Mouse (Mus musculus) lung, embryonic 14.5 days (tissue): Measurements from ENCODE around the gene Kbtbd6. TPM values are rescaled to one million over a fixed set of nuclear protein-coding genes. Genes with fewer than 3 reads are reported as not detected.

Experiments
- ATAC-seq: fragments of 200-750 bp; cut with Nextera tagmentation; 2 replicates; pipeline ENCODE4 v1.8.0; 2017; ENCODE audit warnings: mild to moderate bottlenecking, moderate TSS enrichment, moderate library complexity; ENCODE audit not compliant: insufficient read depth
- DNase-seq: peaks from one replicate; pipeline ENCODE4 v3.0.0-alpha.2; 2015
- H3K27ac ChIP-seq: fragments of 300-500 bp; sonication (generic); 2 replicates; pipeline ENCODE4 v1.5.1; 2014; ENCODE audit warnings: low read depth, mild to moderate bottlenecking, moderate library complexity
- H3K27me3 ChIP-seq: fragments of 300-500 bp; sonication (generic); 2 replicates; pipeline ENCODE4 v1.6.1; 2014; ENCODE audit warnings: low read length, control low read depth; ENCODE audit not compliant: insufficient read depth
- H3K36me3 ChIP-seq: fragments of 300-500 bp; sonication (generic); 2 replicates; pipeline ENCODE4 v1.6.1; 2014; ENCODE audit warnings: control low read depth; ENCODE audit not compliant: insufficient read depth
- H3K4me1 ChIP-seq: fragments of 300-500 bp; sonication (generic); 2 replicates; pipeline ENCODE4 v1.6.1; 2014; ENCODE audit warnings: antibody characterized with exemption, control low read depth; ENCODE audit not compliant: insufficient read depth
- H3K4me2 ChIP-seq: fragments of 300-500 bp; sonication (generic); 2 replicates; pipeline ENCODE4 v1.6.1; 2014; ENCODE audit warnings: mild to moderate bottlenecking
- H3K4me3 ChIP-seq: fragments of 300-500 bp; sonication (generic); 2 replicates; pipeline ENCODE4 v1.5.1; 2014; ENCODE audit warnings: low read depth, low read length
- H3K9ac ChIP-seq: fragments of 300-500 bp; sonication (generic); 2 replicates; pipeline ENCODE4 v1.6.1; 2014
- H3K9me3 ChIP-seq: fragments of 300-500 bp; sonication (generic); 2 replicates; pipeline ENCODE4 v1.6.1; 2016; ENCODE audit warnings: low read depth, low read length, control low read depth
- CTCF ChIP-seq: IDR thresholded peaks from 2 replicates; pipeline ENCODE4 v1.5.1; 2016; ENCODE audit warnings: antibody characterized with exemption, low read depth
- WGBS: fragments of 180-500 bp; shearing (Covaris S2); extraction: QIAGEN DNeasy Blood & Tissue Kit; methylation state at CpG from one replicate; pipeline ENCODE4 v1.1.7; 2014; 5-methylcytosine and 5-hydroxymethylcytosine counted together
- polyA plus RNA-seq: library from polyadenylated mRNA; unstranded; fragments of >200 nt; fragmentation: Nextera tagmentation; extraction: Ambion mirVana; gene quantifications from 2 replicates; pipeline ENCODE4 v1.2.1, GENCODE M21; 2014

The Kbtbd6 gene
- polyA plus RNA-seq, 1 experiment from 2014 or later, result 5.6 TPM

- ATAC-seq, result no peak
- Histone ChIP-seq H3K9me3 (no peaks in the 10 kb centered on the region), H3K9ac (no peak overlapping the region), H3K27me3 (no peaks in the 10 kb centered on the region), H3K27ac (no peak overlapping the region), H3K4me1 (no peaks in the 10 kb centered on the region), H3K4me2 (no peak overlapping the region), H3K36me3 (peaks cover 46% of the 10 kb centered on the region), H3K4me3 (no peak overlapping the region)
- TF ChIP-seq CTCF, result no peak
- 87% methylated on average over 1 of the region's 1 CpGs for WGBS
- no peak for DNase-seq
Measured at GRCm38 (mm10) chr14:79460401-79460800, 8.8 kb downstream of the Kbtbd6 start.

GRCm38 (mm10) chr14:79460988-79461387, 9.4 kb downstream of the Kbtbd6 start:
- peaks cover 52% of the 10 kb centered on the region for H3K36me3 ChIP-seq
- no peak overlapping the region for H3K27ac ChIP-seq
- no peaks in the 10 kb centered on the region for H3K9me3 ChIP-seq
- no peak overlapping the region for H3K9ac ChIP-seq
- WGBS, result 87% methylated on average over 4 of the region's 4 CpGs
- no peaks in the 10 kb centered on the region for H3K27me3 ChIP-seq
- no peaks in the 10 kb centered on the region for H3K4me1 ChIP-seq
- no peak overlapping the region for H3K4me3 ChIP-seq
- ATAC-seq (no peak), DNase-seq (no peak)
- no peak overlapping the region for H3K4me2 ChIP-seq
- TF ChIP-seq CTCF, result no peak

GRCm38 (mm10) chr14:79465623-79466022, 14.0 kb downstream of the Kbtbd6 start:
- ATAC-seq, result no peak
- TF ChIP-seq CTCF, result no peak

GRCm38 (mm10) chr14:79467621-79468020, 16.0 kb downstream of the Kbtbd6 start:
- Histone ChIP-seq H3K9ac (no peak overlapping the region), H3K4me2 (no peak overlapping the region), H3K4me3 (no peak overlapping the region), H3K27ac (no peak overlapping the region), H3K27me3 (no peaks in the 10 kb centered on the region), H3K9me3 (no peaks in the 10 kb centered on the region), H3K4me1 (no peaks in the 10 kb centered on the region), H3K36me3 (peaks cover 91% of the 10 kb centered on the region)
- peak; percentile 74 for TF ChIP-seq CTCF
- WGBS, result 23% methylated on average over 3 of the region's 3 CpGs
- DNase-seq, result peak; percentile 90
- ATAC-seq, result no peak

More at GRCm38 (mm10) chr14:79465623-79466022, 14.0 kb downstream of the Kbtbd6 start:
- Histone ChIP-seq H3K4me3 (no peak overlapping the region), H3K27ac (no peak overlapping the region), H3K9me3 (no peaks in the 10 kb centered on the region), H3K4me2 (no peak overlapping the region), H3K27me3 (no peaks in the 10 kb centered on the region), H3K9ac (no peak overlapping the region), H3K36me3 (peaks cover 88% of the 10 kb centered on the region), H3K4me1 (no peaks in the 10 kb centered on the region)
- peak; percentile 47 for DNase-seq
- WGBS, result 92% methylated on average over 1 of the region's 1 CpGs

- Histone ChIP-seq H3K4me3 (no peak overlapping the region), H3K36me3 (peaks cover 82% of the 10 kb centered on the region), H3K9ac (no peak overlapping the region), H3K27me3 (no peaks in the 10 kb centered on the region), H3K9me3 (no peaks in the 10 kb centered on the region), H3K4me1 (no peaks in the 10 kb centered on the region), H3K4me2 (no peak overlapping the region), H3K27ac (no peak overlapping the region)
- no peak for TF ChIP-seq CTCF
- ATAC-seq (no peak), DNase-seq (no peak)
- 89% methylated on average over 2 of the region's 2 CpGs for WGBS
Measured at GRCm38 (mm10) chr14:79473384-79473783, 21.7 kb downstream of the Kbtbd6 start.

GRCm38 (mm10) chr14:79480624-79481338, 29.1 kb downstream of the Kbtbd6 start, which contains the start of gene Elf1:
Elf1 (plus strand) TSS chr14:79481194.
- Histone ChIP-seq H3K27me3 (no peaks in the 10 kb centered on the region), H3K9me3 (no peaks in the 10 kb centered on the region), H3K4me1 (peaks cover 7% of the 10 kb centered on the region; the same call in 1 of the 2 replicates), H3K27ac (peak within 1 kb of the TSS; percentile 100), H3K36me3 (peaks cover 17% of the 10 kb centered on the region), H3K4me2 (peak within 1 kb of the TSS; percentile 92), H3K4me3 (peak within 1 kb of the TSS; percentile 94), H3K9ac (peak within 1 kb of the TSS; percentile 98)
- no peak for TF ChIP-seq CTCF
- DNase-seq (peak; percentile 95), ATAC-seq (peak; percentile 80)
- WGBS, result under 1% methylated on average over 72 of the region's 96 CpGs

- peak within 1 kb of the TSS; percentile 98 for H3K9ac ChIP-seq
- 0% methylated on average over 78 of the region's 86 CpGs for WGBS
- H3K4me3 ChIP-seq, result peak within 1 kb of the TSS; percentile 94
- peaks cover 9% of the 10 kb centered on the region; the same call in 1 of the 2 replicates for H3K4me1 ChIP-seq
- DNase-seq, result peak; percentile 97
- H3K27ac ChIP-seq, result peak within 1 kb of the TSS; percentile 100
- ATAC-seq, result peak; percentile 87
- peaks cover 14% of the 10 kb centered on the region for H3K36me3 ChIP-seq
- no peaks in the 10 kb centered on the region for H3K27me3 ChIP-seq
- no peak for TF ChIP-seq CTCF
- H3K9me3 ChIP-seq, result no peaks in the 10 kb centered on the region
- H3K4me2 ChIP-seq, result peak within 1 kb of the TSS; percentile 92
Measured at GRCm38 (mm10) chr14:79481339-79482151, 29.9 kb downstream of the Kbtbd6 start, which contains the start of gene Wbp4. Wbp4 (minus strand) TSS chr14:79481520.
